Mouse (Mus musculus) urinary bladder, postnatal 4 days (tissue): ENCODE measurements around the gene Lhfpl3.

Experiments
- DNase-seq, 2 experiments: peaks; one replicate each; pipeline ENCODE4 v3.0.0; 2021 to 2022; ENCODE audit warnings: low spot score in 2 of 2

The Lhfpl3 gene

GRCm38 (mm10) chr5:22926171-22926570, 180.3 kb downstream of the Lhfpl3 start:
- DNase-seq: no peak

GRCm38 (mm10) chr5:22928746-22929145, 182.9 kb downstream of the Lhfpl3 start:
- DNase-seq: no peak

- no peak for DNase-seq
These were observed 197.4 kb downstream of the Lhfpl3 start for GRCm38 (mm10) chr5:22943306-22943705.

- DNase-seq: no peak
These were observed 217.4 kb downstream of the Lhfpl3 start for GRCm38 (mm10) chr5:22963300-22963699.

GRCm38 (mm10) chr5:22986771-22987170, 240.9 kb downstream of the Lhfpl3 start:
- no peak for DNase-seq

GRCm38 (mm10) chr5:22999811-23000210, 254.0 kb downstream of the Lhfpl3 start:
- DNase-seq: no peak

GRCm38 (mm10) chr5:23003123-23003797, 257.4 kb downstream of the Lhfpl3 start:
- DNase-seq: no peak

GRCm38 (mm10) chr5:23006207-23006606, 260.3 kb downstream of the Lhfpl3 start:
- DNase-seq: no peak

GRCm38 (mm10) chr5:23010460-23010859, 264.6 kb downstream of the Lhfpl3 start:
- DNase-seq: no peak

- no peak for DNase-seq
These were observed 268.1 kb downstream of the Lhfpl3 start for GRCm38 (mm10) chr5:23013997-23014396.

GRCm38 (mm10) chr5:23015587-23016335, 269.9 kb downstream of the Lhfpl3 start:
- no peak for DNase-seq

- no peak for DNase-seq
These were observed 289.3 kb downstream of the Lhfpl3 start for GRCm38 (mm10) chr5:23034944-23035726.

- DNase-seq: no peak
These were observed 289.8 kb downstream of the Lhfpl3 start for GRCm38 (mm10) chr5:23035727-23036029.

- no peak for DNase-seq
These were observed 294.6 kb downstream of the Lhfpl3 start for GRCm38 (mm10) chr5:23040429-23040828.

- no peak for DNase-seq
These were observed 297.0 kb downstream of the Lhfpl3 start for GRCm38 (mm10) chr5:23042862-23043261.

- no peak for DNase-seq
These were observed 303.3 kb downstream of the Lhfpl3 start for GRCm38 (mm10) chr5:23049083-23049663.

- no peak for DNase-seq
These were observed 305.6 kb downstream of the Lhfpl3 start for GRCm38 (mm10) chr5:23051458-23051857.

- DNase-seq: no peak
These were observed 349.0 kb downstream of the Lhfpl3 start for GRCm38 (mm10) chr5:23094894-23095293.

GRCm38 (mm10) chr5:23106536-23106935, 360.7 kb downstream of the Lhfpl3 start:
- no peak for DNase-seq

GRCm38 (mm10) chr5:23111307-23111706, 365.4 kb downstream of the Lhfpl3 start:
- no peak for DNase-seq

- no peak for DNase-seq
These were observed 368.4 kb downstream of the Lhfpl3 start for GRCm38 (mm10) chr5:23114249-23114648.

- DNase-seq: no peak
These were observed 381.0 kb downstream of the Lhfpl3 start for GRCm38 (mm10) chr5:23126851-23127250.
